Mouse (Mus musculus) myocyte (in vitro differentiated cells): Measurements from ENCODE around the gene Togaram2. TPM values are rescaled to one million over a fixed set of nuclear protein-coding genes. Genes with fewer than 3 reads are reported as not detected.

ENCODE experiments used
- H3K27me3 ChIP-seq: one replicate; pipeline ENCODE4 v1.6.1; 2011; ENCODE audit not compliant: control insufficient read depth, insufficient read depth, insufficient read length
- H3K36me3 ChIP-seq: one replicate; pipeline ENCODE4 v1.6.1; 2011; ENCODE audit not compliant: control insufficient read depth, insufficient read depth
- H3K4me2 ChIP-seq: one replicate; pipeline ENCODE4 v1.6.1; 2011; ENCODE audit warnings: low read depth, control low read depth
- H3K4me3 ChIP-seq: one replicate; pipeline ENCODE4 v1.5.1; 2011; ENCODE audit warnings: mild to moderate bottlenecking, control low read depth, moderate library complexity
- H3K79me2 ChIP-seq: one replicate; pipeline ENCODE4 v1.6.1; 2011; ENCODE audit not compliant: control insufficient read depth, insufficient read depth
- H3ac ChIP-seq: one replicate; pipeline ENCODE4 v1.6.1; 2011; ENCODE audit not compliant: control insufficient read depth, insufficient read length
- CEBPB ChIP-seq: IDR thresholded peaks from 2 replicates; pipeline ENCODE4 v1.6.1; 2011; ENCODE audit warnings: mild to moderate bottlenecking, moderate library complexity; ENCODE audit not compliant: poor library complexity, insufficient read depth, severe bottlenecking
- E2F4 ChIP-seq: IDR thresholded peaks from one replicate; pipeline ENCODE4 v1.6.1; 2011; ENCODE audit warnings: mild to moderate bottlenecking, control low read depth, moderate library complexity; ENCODE audit not compliant: insufficient read depth
- MAX ChIP-seq: IDR thresholded peaks from one replicate; pipeline ENCODE4 v1.6.1; 2011; ENCODE audit warnings: low read depth, mild to moderate bottlenecking, control low read depth
- MYOD1 ChIP-seq, 3 experiments: IDR thresholded peaks; one replicate each; pipeline ENCODE4 v1.6.1; 2011; ENCODE audit warnings: control low read depth in 2 of 3, low read depth in 2 of 3, mild to moderate bottlenecking in 2 of 3, moderate library complexity in 1 of 3; ENCODE audit not compliant: insufficient read length in 2 of 3, control insufficient read depth in 1 of 3
- MYOG ChIP-seq, 3 experiments: IDR thresholded peaks; one replicate each; pipeline ENCODE4 v1.6.1; 2011; ENCODE audit warnings: control low read depth in 2 of 3, low read depth in 2 of 3, mild to moderate bottlenecking in 2 of 3; ENCODE audit not compliant: insufficient read length in 2 of 3, control insufficient read depth in 1 of 3, insufficient read depth in 1 of 3
- POLR2A ChIP-seq: IDR thresholded peaks from one replicate; pipeline ENCODE4 v1.6.1; 2011; ENCODE audit warnings: low read depth, mild to moderate bottlenecking, control low read depth, moderate library complexity; ENCODE audit not compliant: insufficient read length
- POLR2AphosphoS2 ChIP-seq: IDR thresholded peaks from one replicate; pipeline ENCODE4 v1.6.1; 2011; ENCODE audit warnings: low read depth, control low read depth; ENCODE audit not compliant: insufficient read length
- REST ChIP-seq: IDR thresholded peaks from one replicate; pipeline ENCODE4 v1.6.1; 2011; ENCODE audit warnings: mild to moderate bottlenecking, control low read depth, moderate library complexity; ENCODE audit not compliant: insufficient read depth, insufficient read length
- SRF ChIP-seq: IDR thresholded peaks from one replicate; pipeline ENCODE4 v1.6.1; 2011; ENCODE audit warnings: low read depth; ENCODE audit not compliant: control insufficient read depth, insufficient read length
- TCF12 ChIP-seq: IDR thresholded peaks from one replicate; pipeline ENCODE4 v1.6.1; 2011; ENCODE audit warnings: mild to moderate bottlenecking, control low read depth; ENCODE audit not compliant: poor library complexity, insufficient read depth, severe bottlenecking
- TCF3 ChIP-seq: IDR thresholded peaks from one replicate; pipeline ENCODE4 v1.6.1; 2011; ENCODE audit warnings: low read depth, control low read depth; ENCODE audit not compliant: insufficient read length
- USF1 ChIP-seq: IDR thresholded peaks from one replicate; pipeline ENCODE4 v1.6.1; 2011; ENCODE audit warnings: low read depth, mild to moderate bottlenecking, control low read depth, moderate library complexity
- polyA plus RNA-seq: library from polyadenylated mRNA; unstranded; fragments of >200 nt; fragmentation: generic; extraction: Trizol; gene quantifications from one replicate; pipeline ENCODE4 v1.2.1, GENCODE M21; 2012; ENCODE audit warnings: missing spikeins

Gene Togaram2
- polyA plus RNA-seq, 1 experiment, result 0.31 TPM

- Histone ChIP-seq H3ac (no peak overlapping the region), H3K4me2 (no peak overlapping the region), H3K4me3 (no peak overlapping the region), H3K36me3 (no peaks in the 10 kb centered on the region), H3K79me2 (no peaks in the 10 kb centered on the region), H3K27me3 (no peaks in the 10 kb centered on the region)
- TF ChIP-seq MYOD1 (IDR thresholded peaks at IDR 0.05; ENCODE audit: control insufficient read depth in 1 of 3, insufficient read length in 2 of 3, low read depth in 2 of 3) (no peak), CEBPB (no peak), MAX (no peak), USF1 (no peak), POLR2A (no peak), POLR2AphosphoS2 (no peak), MYOG (IDR thresholded peaks at IDR 0.05; ENCODE audit: control insufficient read depth in 1 of 3, insufficient read depth in 1 of 3, insufficient read length in 2 of 3, low read depth in 2 of 3) (no peak), E2F4 (no peak), SRF (no peak), REST (no peak), TCF12 (no peak), TCF3 (no peak)
Measured at GRCm38 (mm10) chr17:71775279-71775678, 102.2 kb downstream of the Togaram2 start.

GRCm38 (mm10) chr17:71778696-71779095 is 105.6 kb downstream of the Togaram2 start:
- Histone ChIP-seq H3K36me3 (no peaks in the 10 kb centered on the region), H3K4me3 (no peak overlapping the region), H3K79me2 (no peaks in the 10 kb centered on the region), H3K27me3 (no peaks in the 10 kb centered on the region), H3K4me2 (no peak overlapping the region), H3ac (no peak overlapping the region)
- no peak for TF ChIP-seq MAX
- TF ChIP-seq POLR2A, result no peak
- TF ChIP-seq MYOG (IDR thresholded peaks at IDR 0.05; ENCODE audit: control insufficient read depth in 1 of 3, insufficient read depth in 1 of 3, insufficient read length in 2 of 3, low read depth in 2 of 3), result no peak
- TF ChIP-seq CEBPB, result no peak
- no peak for TF ChIP-seq USF1
- TF ChIP-seq REST, result no peak
- TF ChIP-seq SRF, result no peak
- TF ChIP-seq TCF3, result no peak
- TF ChIP-seq TCF12, result no peak
- TF ChIP-seq MYOD1 (IDR thresholded peaks at IDR 0.05; ENCODE audit: control insufficient read depth in 1 of 3, insufficient read length in 2 of 3, low read depth in 2 of 3), result no peak
- no peak for TF ChIP-seq E2F4
- no peak for TF ChIP-seq POLR2AphosphoS2

Other genes with a start within 250 kb of the Togaram2 start
- 0.10 TPM for gene Gm4707, start 213.3 kb upstream of the Togaram2 start, polyA plus RNA-seq
- 7.8 TPM for gene Smchd1, start 197.9 kb upstream of the Togaram2 start, polyA plus RNA-seq
- gene Ndc80, start 146.4 kb upstream of the Togaram2 start, polyA plus RNA-seq, result 8.9 TPM
- gene Spdya, start 121.2 kb upstream of the Togaram2 start, polyA plus RNA-seq, result 0.08 TPM
- gene Wdr43, start 57.4 kb upstream of the Togaram2 start, polyA plus RNA-seq, result 24.1 TPM
- gene Pcare, start 79.6 kb downstream of the Togaram2 start, polyA plus RNA-seq, result not detected
- 4.2 TPM for gene Clip4, start 95.2 kb downstream of the Togaram2 start, polyA plus RNA-seq